Mouse (Mus musculus) lung, adult 18-20 months (tissue): ENCODE data around the gene Psme2.

Source experiments
- DNase-seq, 2 experiments: peaks; one replicate each; pipeline ENCODE4 v3.0.0; 2022; ENCODE audit warnings: mixed read lengths in 2 of 2

The Psme2 gene

DNA sequence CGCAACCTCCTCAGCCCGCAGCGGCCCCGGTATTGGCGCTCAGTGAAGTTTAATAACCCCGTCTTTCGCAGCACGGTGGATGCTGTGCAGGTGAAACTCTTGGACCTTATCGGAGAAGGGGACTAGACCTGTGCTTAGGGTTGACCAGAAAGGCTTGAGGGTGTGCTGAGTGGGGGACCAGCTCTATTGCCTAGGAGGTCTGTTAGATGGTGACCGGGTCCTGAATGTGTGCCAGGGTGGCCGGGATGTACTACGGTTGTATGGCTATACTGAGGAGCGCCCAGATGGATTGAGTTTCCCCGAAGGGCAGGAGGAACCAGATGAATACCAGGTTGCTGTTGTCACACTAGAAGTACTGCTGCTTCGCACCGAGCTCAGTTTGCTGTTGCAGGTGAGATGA, 1.3 kb upstream of the Psme2 start:
- no peak for DNase-seq

DNA sequence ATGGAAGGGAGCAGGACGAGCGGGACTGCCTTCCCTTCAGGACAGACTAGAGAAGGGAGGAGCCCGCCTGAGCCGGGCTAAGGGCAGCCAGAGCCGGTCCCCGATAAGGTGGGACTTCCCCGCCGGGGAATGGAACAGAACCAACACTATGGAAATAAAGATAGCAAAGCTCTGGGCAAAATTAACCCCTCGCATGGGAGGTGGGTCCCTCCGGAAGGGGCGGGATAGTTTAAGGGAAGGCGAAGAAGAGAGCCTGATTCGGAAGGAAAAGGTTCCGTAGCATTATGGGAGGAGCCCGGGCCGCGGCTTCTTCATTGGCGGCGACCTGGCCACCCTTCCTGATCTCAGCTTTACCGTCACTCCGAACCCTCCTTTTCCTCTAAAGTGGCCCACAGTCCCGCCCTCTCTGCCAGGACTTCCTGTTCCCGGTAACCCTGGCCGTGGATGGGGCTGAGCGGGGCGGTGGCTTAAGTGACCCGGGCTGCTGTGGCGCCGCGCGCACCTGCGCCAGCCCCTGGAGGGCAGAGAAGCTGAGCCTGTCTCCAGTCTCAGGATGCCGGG, 498 bp upstream of the Psme2 start, which contains the start of gene Rnf31:
Gene Rnf31 (plus strand): TSS at position 378 of the 561 bp plus-strand sequence.
- peak; percentile 99 for DNase-seq

DNA sequence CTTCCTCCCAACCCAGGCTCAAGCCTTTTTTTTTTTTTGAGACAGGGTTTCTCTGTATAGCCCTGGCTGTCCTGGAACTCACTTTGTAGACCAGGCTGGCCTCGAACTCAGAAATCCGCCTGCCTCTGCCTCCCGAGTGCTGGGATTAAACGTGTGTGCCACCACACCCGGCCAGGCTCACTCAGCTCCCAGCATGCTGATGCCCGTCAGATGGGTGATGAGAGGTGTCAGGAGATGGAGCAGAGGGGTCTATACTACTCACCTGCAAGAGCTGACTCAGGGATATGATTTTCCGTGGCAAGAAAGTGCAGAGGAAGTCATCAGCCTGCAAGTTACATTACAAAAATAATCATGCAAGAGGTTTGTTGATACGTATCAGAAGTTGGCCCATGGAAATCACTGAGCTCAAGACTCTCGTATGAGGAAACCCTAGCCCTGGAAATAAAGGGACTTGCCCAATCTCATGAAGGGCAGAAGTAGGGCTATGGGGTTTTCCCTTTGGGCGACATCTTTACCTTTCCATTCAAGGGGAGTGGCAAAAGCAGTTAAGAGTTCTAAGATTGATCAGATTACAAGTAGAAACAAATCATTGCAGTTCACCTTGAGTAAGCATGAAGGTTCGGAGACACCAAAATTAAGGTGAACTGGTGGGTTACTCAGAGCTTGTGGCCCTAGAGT, 1.0 kb downstream of the Psme2 start:
- no peak for DNase-seq

DNA sequence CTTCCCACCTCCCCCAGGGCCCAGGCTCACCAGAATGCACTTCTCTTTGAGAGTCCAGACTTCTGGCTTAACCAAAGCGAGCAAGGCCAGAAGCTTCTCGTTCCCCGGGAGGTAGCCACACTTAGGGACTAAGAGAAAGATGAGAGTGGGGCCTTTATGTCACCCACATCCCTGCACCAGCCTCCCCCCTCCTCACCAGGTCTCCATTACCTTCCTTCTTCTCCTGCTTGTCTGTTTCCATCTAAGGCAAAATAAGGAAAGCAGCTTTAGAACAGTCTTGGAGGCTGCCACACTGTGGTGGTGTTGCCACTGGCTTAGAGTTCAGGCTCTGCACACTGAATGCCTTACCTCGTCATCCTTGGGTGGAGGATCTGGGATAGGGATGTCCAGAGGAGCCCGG, 1.6 kb downstream of the Psme2 start:
- no peak for DNase-seq

DNA sequence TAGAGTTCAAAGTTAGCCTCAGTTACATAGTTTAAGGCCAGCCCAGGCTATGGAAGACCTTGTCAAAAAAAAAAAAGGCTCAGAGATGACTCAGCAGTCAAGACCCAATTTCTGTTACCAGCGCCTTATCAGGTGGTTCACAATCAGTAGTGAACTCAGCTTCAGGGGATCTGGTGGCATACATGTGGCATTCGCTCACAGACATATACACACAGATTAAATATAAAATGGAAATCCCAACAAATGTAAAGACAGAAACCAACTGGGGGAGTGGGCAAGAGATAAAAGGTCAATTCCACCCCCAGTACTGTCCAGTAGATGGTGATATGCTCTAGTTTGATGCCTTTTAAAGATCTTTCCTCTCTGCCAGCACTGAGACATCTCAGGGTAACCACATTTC, 4.8 kb downstream of the Psme2 start:
- DNase-seq, result no peak

DNA sequence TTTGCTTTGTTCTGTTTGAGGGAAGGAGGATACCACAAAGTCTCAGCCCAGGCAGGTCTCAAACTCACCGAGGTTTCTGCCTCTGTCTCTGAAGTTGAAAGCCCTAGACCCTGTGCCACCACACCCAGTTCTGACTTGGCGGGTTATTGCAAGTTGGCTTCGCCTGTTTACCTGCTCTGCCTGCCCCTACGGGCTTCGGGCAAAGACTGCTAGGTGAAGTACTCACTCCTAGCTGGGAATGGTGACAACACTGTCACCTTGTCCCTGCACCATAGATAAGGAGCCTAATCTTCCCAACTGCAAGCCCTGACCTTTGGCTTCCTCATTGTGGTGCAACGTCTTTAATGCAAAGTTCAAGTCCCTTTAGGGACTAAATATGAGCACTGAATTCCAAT, 5.3 kb downstream of the Psme2 start:
- no peak for DNase-seq

DNA sequence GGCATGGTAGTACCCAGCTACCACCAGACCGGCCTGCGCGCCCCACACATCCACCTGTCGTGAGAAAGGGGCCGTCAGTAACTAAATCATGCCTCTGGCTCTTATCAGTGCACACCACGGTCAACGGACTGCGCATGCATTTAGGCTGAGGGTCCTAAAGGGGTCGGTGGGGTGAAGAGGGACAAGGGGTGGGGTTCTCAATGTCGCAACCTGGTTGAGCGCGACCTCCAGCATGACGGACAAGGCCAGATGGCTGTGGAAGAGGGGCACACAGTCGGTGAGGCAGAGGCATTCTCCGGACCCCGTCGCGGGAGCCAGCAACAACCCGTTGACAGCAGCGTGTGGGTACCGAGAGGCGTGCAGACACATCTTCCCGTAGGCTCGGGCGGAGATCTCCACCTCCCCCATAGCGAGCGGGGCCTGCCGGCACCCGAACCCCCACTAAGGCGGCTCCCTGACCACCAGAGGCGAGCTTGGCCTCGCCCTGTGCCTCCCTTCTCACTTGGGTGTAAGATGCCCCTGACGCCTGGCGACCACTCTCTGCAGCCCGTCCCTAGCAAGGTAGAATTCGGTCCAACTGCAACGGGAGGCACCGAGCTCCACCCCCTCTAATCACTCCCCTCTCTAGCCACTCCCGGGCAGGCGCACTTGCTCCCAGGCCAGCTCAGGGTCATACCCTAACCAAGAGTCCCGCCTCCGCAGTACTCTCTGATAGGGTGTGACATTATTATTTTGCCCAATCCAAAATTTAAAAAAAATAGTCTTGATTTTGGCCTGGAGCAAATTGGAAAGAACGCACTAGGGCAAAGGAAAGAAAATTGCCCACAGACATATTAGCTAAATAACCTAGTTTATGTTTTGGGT, 6.0 kb downstream of the Psme2 start, which contains the start of gene Emc9:
Gene Emc9 (minus strand): TSS at position 601 of the 864 bp plus-strand sequence.
- peak; percentile 88 to 92 for DNase-seq

DNA sequence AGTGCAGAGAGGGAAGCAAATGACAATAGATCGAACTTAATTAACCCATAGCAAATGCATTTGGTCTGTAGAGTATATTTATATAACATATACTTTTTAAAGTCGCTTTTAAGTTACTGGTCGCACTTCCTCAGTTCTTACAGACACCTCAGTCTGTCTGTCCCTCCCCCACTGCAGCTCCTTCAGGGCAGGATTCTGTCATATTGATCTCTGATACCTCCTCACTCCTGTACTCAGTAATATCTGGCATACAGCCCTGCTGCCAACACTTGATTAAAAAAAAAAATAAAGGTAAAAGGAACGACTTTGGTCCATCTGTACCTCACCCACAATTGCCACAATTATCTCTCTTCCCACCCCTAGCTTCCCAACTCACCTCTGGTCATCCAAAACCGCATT, 6.6 kb downstream of the Psme2 start:
- DNase-seq, result no peak

DNA sequence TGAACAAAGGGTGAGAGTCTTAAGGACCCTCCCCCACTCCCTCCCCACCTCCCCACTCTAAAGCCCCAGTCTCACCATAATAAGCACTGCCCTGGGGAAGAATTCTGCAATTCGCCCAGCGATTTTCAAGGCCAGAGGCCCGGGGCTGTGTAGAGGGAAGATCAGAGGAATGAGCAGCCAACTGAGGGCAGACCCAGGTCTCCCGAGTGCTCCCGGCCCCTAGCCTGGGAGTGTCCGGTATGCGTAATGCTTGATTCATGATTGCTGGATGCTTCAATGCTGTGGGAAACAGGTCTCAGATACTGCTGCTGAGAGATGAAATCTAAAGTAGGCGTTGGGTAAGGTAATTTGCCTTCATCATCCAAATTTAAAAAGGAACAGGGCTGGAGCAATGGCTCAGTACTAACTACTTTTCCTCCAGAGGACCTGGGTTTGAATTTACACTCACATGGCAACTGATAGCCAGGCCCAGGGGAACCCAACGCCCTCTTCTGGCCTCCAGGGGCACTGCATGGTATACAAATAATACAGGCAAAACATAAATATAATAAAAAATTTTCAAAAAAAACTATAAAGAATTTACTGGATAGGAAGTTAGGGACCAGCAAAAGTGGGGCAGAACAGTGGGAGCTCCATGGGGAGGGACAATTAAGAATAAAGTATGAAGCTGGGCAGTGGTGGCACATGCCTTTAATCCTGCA, 8.8 kb downstream of the Psme2 start:
- no peak for DNase-seq

DNA sequence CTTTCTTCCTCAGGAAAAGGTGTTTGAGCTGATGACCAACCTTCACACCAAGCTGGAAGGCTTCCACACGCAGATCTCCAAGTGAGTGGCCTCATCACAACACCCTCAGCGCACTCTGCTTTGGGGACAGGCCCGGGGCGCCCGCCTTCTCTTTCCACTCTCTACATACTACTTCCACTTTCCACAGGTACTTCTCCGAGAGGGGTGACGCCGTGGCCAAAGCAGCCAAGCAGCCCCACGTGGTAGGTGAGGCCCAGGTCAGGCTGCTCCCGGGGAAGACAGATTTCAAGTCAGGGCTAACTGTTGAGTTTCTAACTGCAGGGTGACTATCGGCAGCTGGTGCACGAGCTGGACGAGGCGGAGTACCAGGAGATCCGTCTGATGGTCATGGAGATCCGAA, 10.2 kb downstream of the Psme2 start:
- DNase-seq, result no peak

DNA sequence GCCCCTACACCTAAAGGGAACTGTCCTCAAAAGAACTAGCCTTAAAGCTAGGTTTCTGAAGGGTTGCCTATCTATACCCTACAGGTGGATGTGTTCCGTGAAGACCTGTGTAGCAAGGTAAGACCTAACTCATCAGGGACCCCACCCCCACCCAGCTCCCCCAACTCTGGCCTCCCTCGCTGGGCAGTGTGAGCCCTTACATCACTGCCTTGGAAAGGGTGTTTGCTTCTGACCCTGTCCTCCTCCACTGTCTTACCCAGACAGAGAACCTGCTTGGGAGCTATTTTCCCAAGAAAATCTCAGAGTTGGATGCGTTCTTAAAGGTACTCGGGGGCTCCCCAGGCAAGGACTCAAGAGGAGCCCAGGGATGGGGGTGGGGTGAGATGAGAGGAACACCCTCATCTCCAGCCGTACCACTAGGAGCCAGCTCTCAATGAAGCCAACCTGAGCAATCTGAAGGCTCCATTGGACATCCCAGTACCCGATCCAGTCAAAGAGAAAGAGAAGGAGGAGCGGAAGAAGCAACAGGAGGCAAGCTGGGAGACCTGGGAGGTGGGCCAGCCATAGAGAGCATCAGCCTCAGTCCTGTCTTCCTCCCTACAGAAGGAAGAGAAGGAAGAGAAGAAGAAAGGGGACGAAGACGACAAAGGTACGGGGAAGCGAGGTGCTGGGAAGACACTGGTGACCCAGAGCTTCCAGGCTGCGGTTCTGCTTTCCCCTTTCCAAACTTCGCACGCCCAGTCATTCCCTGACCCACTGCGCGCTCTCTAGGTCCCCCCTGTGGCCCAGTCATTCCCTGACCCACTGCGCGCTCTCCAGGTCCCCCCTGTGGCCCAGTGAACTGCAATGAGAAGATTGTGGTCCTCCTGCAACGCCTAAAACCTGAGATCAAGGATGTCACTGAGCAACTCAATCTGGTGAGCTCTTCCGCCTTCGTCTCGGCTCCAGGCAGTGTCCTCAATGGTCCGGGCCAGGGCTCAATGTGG, 11.1 kb downstream of the Psme2 start:
- DNase-seq, result no peak

DNA sequence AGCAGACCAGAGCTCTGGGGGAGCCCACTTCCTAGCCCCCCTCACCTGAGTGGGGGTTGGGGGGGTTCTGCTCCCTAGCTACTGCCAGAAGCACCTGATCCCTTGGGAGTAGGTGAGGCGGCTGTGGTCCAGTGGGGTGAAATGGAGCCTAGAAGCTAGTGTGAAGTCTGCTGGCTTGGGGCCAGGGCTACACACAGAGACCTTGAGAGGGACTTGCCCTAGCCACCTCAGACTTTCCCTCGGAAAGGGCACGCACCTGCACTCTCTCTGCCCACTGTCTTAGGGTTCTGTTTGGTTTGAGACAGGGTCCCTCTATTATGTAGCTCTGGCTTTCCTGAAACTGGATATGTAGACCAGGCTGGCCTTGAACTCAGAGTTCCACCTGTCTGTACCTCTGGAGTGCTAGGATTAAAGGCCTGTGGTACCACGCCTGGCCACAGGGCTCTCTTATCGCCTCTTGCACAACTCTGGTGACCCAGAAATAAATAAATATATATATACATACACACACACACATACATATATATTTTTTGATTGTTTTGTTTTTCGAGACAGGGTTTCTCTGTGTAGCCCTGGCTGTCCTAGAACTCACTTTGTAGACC, 12.1 kb downstream of the Psme2 start:
- peak; percentile 65 to 69 for DNase-seq

DNA sequence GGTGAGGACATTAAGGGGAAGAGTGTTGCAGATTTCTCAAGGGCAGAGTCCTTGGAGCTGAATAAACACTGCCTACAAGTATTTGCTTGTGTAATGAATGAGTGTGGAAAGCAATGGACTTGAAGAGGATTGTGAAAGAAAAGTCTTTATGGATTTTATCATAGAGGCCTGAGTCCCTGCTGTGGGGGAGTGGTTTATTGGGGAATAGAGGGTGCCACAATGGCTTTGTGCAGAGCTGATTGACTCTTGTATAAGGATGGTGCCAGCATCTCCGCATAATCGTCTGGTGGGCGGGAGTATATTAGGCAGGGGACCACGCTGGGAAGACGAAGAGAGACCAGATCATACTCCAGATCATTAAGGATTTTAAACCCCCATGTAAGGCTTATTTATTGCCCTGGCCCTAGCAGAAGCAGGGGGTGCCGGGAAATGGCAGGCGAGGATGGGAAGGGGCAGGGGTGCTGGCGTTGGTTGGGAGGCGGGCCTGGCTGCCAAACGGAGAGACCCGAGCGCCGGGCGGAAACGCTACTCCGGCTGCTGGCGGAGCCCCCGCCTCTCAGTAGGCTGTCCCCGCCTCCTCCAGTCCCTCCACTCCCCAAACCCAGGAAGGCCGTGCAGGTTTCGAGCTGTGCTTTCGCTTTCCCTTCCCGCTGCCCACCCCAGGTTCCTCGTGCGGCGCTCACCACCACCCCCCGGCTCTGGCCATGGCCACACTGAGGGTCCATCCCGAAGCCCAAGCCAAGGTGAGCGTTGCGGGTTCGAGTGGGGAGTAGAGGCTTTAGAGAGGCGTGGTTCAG, 12.8 kb downstream of the Psme2 start, which contains the start of gene Psme1:
Gene Psme1 (plus strand): TSS at position 253 of the 797 bp plus-strand sequence.
- peak; percentile 90 to 91 for DNase-seq

DNA sequence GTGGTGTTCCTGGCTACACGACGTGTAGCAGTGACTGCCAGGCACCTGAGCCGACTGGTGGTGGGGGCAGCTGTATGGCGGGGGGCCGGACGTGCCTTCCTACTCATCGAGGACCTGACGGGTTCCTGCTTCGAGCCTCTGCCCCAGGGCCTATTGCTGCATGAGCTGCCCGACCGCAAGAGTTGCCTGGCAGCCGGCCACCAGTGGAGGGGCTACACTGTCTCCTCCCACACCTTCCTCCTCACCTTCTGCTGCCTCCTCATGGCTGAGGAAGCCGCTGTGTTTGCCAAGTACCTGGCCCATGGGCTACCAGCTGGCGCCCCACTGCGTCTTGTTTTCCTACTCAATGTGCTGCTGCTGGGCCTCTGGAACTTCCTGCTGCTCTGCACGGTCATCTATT, 14.5 kb downstream of the Psme2 start:
- peak; percentile 76 to 80 for DNase-seq

DNA sequence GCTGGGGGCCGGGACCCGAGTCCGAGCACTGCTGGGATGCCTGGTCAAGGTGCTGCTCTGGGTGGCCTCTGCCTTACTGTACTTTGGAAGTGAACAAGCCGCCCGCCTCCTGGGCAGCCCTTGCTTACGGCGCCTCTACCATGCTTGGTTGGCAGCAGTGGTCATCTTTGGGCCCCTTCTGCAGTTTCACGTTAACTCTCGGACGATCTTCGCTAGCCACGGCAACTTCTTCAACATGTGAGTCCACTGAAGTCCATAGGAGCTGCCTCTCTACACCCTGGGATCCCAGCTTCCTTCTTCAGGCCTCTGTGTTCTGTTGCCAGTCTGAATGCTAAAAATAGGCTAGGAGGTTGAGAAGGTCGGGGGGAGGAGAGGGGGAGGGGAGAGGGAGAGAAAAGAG, 15.2 kb downstream of the Psme2 start:
- DNase-seq, result no peak

DNA sequence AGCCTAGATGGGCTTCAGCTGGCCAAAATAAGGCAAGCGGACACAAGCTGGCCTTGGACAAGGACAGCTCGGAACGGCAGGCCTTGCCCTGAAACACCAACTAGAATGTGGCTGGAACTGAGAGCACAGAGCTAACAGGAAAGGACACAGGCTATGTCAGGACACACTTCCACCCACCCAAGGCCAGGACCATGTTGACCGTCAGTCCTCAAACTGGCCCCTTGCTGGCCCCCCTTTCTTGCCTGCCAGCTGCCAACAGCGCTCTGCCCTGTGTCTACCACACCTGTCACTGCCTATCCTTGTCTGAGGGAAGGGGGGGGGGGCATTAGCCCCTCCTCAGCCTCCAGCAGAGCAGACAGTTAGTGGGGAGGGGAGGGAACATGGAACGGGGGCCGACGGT, 15.6 kb downstream of the Psme2 start, which contains the start of gene Fitm1:
Gene Fitm1 (plus strand): TSS at position 316 of the 400 bp plus-strand sequence.
- DNase-seq, result no peak

DNA sequence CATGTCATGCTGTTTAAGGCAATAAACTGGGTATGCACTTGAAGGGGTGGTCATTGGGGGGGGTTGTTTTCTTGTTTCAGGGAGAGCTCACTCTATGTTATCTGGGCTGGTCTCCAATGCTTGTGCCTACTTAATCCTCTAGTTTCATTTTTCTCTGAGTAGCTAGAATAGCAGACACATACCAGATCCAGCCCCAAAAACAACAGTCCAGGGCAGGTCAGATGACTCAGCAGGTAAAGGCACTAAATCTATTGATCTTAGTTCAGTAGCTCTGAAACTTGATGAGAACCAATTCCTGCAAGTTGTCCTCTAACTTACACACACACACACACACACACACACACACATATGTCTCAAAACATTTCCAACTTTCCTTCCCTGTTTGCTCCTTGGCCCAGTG, 19.2 kb downstream of the Psme2 start:
- no peak for DNase-seq

DNA sequence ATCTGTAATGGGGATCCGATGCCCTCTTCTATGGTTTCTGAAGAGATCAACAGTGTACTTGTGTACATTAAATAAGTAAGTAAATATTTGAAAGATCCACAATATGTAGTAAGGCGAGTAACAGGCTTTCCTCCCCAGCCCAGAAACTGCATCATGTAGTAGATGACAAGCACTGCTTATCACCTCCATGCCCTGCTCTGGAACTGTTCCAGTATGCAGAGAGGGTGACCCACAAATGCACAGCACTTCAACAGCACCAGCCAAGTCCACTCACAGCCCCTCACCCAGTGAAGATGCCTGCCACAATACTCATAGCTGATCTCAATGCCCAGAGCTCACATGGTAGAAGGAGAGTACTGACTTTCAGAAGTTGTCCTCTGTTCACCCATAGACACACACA, 20.3 kb downstream of the Psme2 start:
- DNase-seq, result no peak

DNA sequence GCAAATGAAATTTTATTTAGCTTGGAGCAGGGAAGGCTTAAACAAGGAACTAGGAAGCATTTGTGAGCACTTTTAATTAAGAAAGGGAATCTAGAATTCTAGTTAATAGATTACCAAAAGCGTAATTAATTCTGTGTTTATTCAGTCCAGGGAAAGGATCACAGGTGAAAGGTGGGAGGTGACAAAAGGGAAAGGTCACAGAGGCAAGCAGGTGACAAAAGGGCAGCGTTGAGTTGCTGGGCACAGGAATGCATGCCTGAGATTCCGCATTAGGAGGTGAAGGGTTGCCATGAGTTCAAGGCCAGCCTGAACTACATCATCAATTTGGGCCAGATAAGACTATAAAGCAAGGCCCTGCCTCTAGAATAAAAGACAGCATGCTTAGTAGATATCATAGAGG, 23.4 kb downstream of the Psme2 start:
- no peak for DNase-seq

DNA sequence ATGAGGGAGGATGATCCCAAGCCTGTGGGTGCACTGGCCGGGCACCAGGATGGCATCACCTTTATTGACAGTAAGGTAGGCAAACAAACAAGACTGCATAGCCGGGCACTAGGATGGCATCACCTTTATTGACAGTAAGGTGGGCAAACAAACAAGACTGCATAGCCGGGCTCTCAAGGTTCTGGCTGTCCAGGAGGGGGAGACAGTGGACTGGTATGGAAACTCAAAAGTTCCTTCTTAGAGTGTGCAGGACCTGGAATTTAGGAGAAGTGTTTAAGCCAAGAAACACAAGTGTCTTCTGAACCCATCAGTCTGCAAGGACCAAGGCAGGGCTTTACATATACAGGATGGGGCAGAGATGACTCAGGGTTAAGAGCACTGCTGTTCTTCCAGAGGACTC, 25.2 kb downstream of the Psme2 start:
- DNase-seq, result no peak
